Mouse (Mus musculus) C2C12 (cell line): ENCODE measurements around the gene C1qtnf6.

Experiments used
- CEBPB ChIP-seq: IDR thresholded peaks from one replicate; pipeline ENCODE4 v1.6.1; 2011; ENCODE audit warnings: low read depth, mild to moderate bottlenecking, control low read depth, moderate library complexity
- CTCF ChIP-seq: IDR thresholded peaks from one replicate; pipeline ENCODE4 v1.5.1; 2011; ENCODE audit not compliant: control insufficient read depth, insufficient read depth, insufficient read length
- FOSL1 ChIP-seq: IDR thresholded peaks from one replicate; pipeline ENCODE4 v1.8.0; 2011; ENCODE audit warnings: mild to moderate bottlenecking, low read length; ENCODE audit not compliant: poor library complexity, insufficient read depth, severe bottlenecking
- MAX ChIP-seq: IDR thresholded peaks from one replicate; pipeline ENCODE4 v1.6.1; 2011; ENCODE audit warnings: mild to moderate bottlenecking, control low read depth
- MYOD1 ChIP-seq: IDR thresholded peaks from one replicate; pipeline ENCODE4 v1.6.1; 2011; ENCODE audit warnings: low read depth; ENCODE audit not compliant: control insufficient read depth, insufficient read length
- MYOG ChIP-seq: IDR thresholded peaks from one replicate; pipeline ENCODE4 v1.6.1; 2011; ENCODE audit not compliant: control insufficient read depth, insufficient read length; ENCODE audit errors: extremely low read depth
- USF1 ChIP-seq: IDR thresholded peaks from one replicate; pipeline ENCODE4 v1.6.1; 2011; ENCODE audit warnings: low read depth, mild to moderate bottlenecking, control low read depth, moderate library complexity

GRCm38 (mm10) chr15:78546060-78546459 lies 14.8 kb upstream of the C1qtnf6 start:
- TF ChIP-seq CTCF (no peak), MYOD1 (no peak), MAX (no peak), MYOG (no peak), CEBPB (no peak), USF1 (no peak), FOSL1 (no peak)
